Mouse (Mus musculus) C2C12 (cell line): Measurements from ENCODE around the gene Gm20388. TPM values are rescaled to one million over a fixed set of nuclear protein-coding genes. Genes with fewer than 3 reads are reported as not detected.

Experiments used
- H3K27me3 ChIP-seq: one replicate; pipeline ENCODE4 v1.6.1; 2011; ENCODE audit not compliant: control insufficient read depth, insufficient read depth, insufficient read length
- H3K36me3 ChIP-seq: one replicate; pipeline ENCODE4 v1.6.1; 2011; ENCODE audit not compliant: control insufficient read depth, insufficient read depth
- H3K4me3 ChIP-seq: one replicate; pipeline ENCODE4 v1.5.1; 2011; ENCODE audit warnings: mild to moderate bottlenecking, control low read depth; ENCODE audit not compliant: poor library complexity, insufficient read depth, severe bottlenecking
- H3K79me2 ChIP-seq: one replicate; pipeline ENCODE4 v1.6.1; 2011; ENCODE audit not compliant: control insufficient read depth, insufficient read depth
- H3K79me3 ChIP-seq: one replicate; pipeline ENCODE4 v1.6.1; 2011; ENCODE audit warnings: low read depth, control low read depth
- H3ac ChIP-seq: one replicate; pipeline ENCODE3; 2011; ENCODE audit warnings: low read depth; ENCODE audit not compliant: control insufficient read depth, insufficient read length
- CEBPB ChIP-seq: IDR thresholded peaks from one replicate; pipeline ENCODE4 v1.6.1; 2011; ENCODE audit warnings: low read depth, mild to moderate bottlenecking, control low read depth, moderate library complexity
- CTCF ChIP-seq: IDR thresholded peaks from one replicate; pipeline ENCODE4 v1.5.1; 2011; ENCODE audit not compliant: control insufficient read depth, insufficient read depth, insufficient read length
- FOSL1 ChIP-seq: IDR thresholded peaks from one replicate; pipeline ENCODE4 v1.8.0; 2011; ENCODE audit warnings: mild to moderate bottlenecking, low read length; ENCODE audit not compliant: poor library complexity, insufficient read depth, severe bottlenecking
- MAX ChIP-seq: IDR thresholded peaks from one replicate; pipeline ENCODE4 v1.6.1; 2011; ENCODE audit warnings: mild to moderate bottlenecking, control low read depth
- MYOD1 ChIP-seq: IDR thresholded peaks from one replicate; pipeline ENCODE4 v1.6.1; 2011; ENCODE audit warnings: low read depth; ENCODE audit not compliant: control insufficient read depth, insufficient read length
- MYOG ChIP-seq: IDR thresholded peaks from one replicate; pipeline ENCODE4 v1.6.1; 2011; ENCODE audit not compliant: control insufficient read depth, insufficient read length; ENCODE audit errors: extremely low read depth
- USF1 ChIP-seq: IDR thresholded peaks from one replicate; pipeline ENCODE4 v1.6.1; 2011; ENCODE audit warnings: low read depth, mild to moderate bottlenecking, control low read depth, moderate library complexity
- polyA plus RNA-seq: library from polyadenylated mRNA; unstranded; fragments of >200 nt; fragmentation: generic; extraction: Trizol; gene quantifications from one replicate; pipeline ENCODE4 v1.2.1, GENCODE M21; 2012; ENCODE audit warnings: missing spikeins

The Gm20388 gene
- polyA plus RNA-seq, 1 experiment, result 15.0 TPM

- Histone ChIP-seq H3K27me3 (peaks cover 4% of the 10 kb centered on the region), H3K79me3 (no peaks in the 10 kb centered on the region), H3K36me3 (no peaks in the 10 kb centered on the region), H3K4me3 (no peak overlapping the region), H3K79me2 (no peaks in the 10 kb centered on the region), H3ac (no peak overlapping the region)
- no peak for TF ChIP-seq CEBPB
- no peak for TF ChIP-seq USF1
- TF ChIP-seq MYOD1, result no peak
- no peak for TF ChIP-seq MYOG
- TF ChIP-seq MAX, result no peak
- no peak for TF ChIP-seq CTCF
These were observed 1768.1 kb downstream of the Gm20388 start for GRCm38 (mm10) chr8:121678696-121679095.

- H3K79me2 ChIP-seq, result no peaks in the 10 kb centered on the region
- H3K79me3 ChIP-seq, result no peaks in the 10 kb centered on the region
- TF ChIP-seq USF1, result no peak
- H3ac ChIP-seq, result no peak overlapping the region
- H3K4me3 ChIP-seq, result no peak overlapping the region
- peaks cover 4% of the 10 kb centered on the region for H3K27me3 ChIP-seq
- no peaks in the 10 kb centered on the region for H3K36me3 ChIP-seq
These were observed 1770.3 kb downstream of the Gm20388 start for GRCm38 (mm10) chr8:121680896-121681295.

- TF ChIP-seq CEBPB, result no peak
- TF ChIP-seq CTCF, result no peak
- TF ChIP-seq FOSL1, result no peak
- no peak for TF ChIP-seq MAX
- no peak for TF ChIP-seq MYOD1
- TF ChIP-seq MYOG, result no peak
- no peak for TF ChIP-seq USF1
- H3K27me3 ChIP-seq, result peaks cover 4% of the 10 kb centered on the region
- H3K79me3 ChIP-seq, result no peaks in the 10 kb centered on the region
- no peaks in the 10 kb centered on the region for H3K79me2 ChIP-seq
- H3ac ChIP-seq, result no peak overlapping the region
- H3K36me3 ChIP-seq, result no peaks in the 10 kb centered on the region
- no peak overlapping the region for H3K4me3 ChIP-seq
These were observed 1770.8 kb downstream of the Gm20388 start for GRCm38 (mm10) chr8:121681457-121681856.

- no peak for TF ChIP-seq MYOG
- peak; percentile 12 for TF ChIP-seq MAX
- peak; percentile 24 for TF ChIP-seq FOSL1
- no peak for TF ChIP-seq CTCF
- no peak for TF ChIP-seq CEBPB
- no peak for TF ChIP-seq USF1
- TF ChIP-seq MYOD1, result peak; percentile 9
- Histone ChIP-seq H3K36me3 (no peaks in the 10 kb centered on the region), H3K79me2 (no peaks in the 10 kb centered on the region), H3ac (no peak overlapping the region), H3K27me3 (peaks cover 4% of the 10 kb centered on the region), H3K79me3 (no peaks in the 10 kb centered on the region), H3K4me3 (no peak overlapping the region)
These were observed 1772.6 kb downstream of the Gm20388 start for GRCm38 (mm10) chr8:121683083-121683832.

- TF ChIP-seq CTCF, result peak; percentile 76
- no peak for TF ChIP-seq USF1
- no peaks in the 10 kb centered on the region for H3K36me3 ChIP-seq
- no peaks in the 10 kb centered on the region for H3K27me3 ChIP-seq
- H3K4me3 ChIP-seq, result no peak overlapping the region
- H3ac ChIP-seq, result no peak overlapping the region
- no peaks in the 10 kb centered on the region for H3K79me2 ChIP-seq
- H3K79me3 ChIP-seq, result no peaks in the 10 kb centered on the region
These were observed 1774.8 kb downstream of the Gm20388 start for GRCm38 (mm10) chr8:121685419-121685818.

- Histone ChIP-seq H3K27me3 (no peaks in the 10 kb centered on the region), H3K79me2 (no peaks in the 10 kb centered on the region), H3K79me3 (no peaks in the 10 kb centered on the region), H3ac (no peak overlapping the region), H3K36me3 (no peaks in the 10 kb centered on the region), H3K4me3 (no peak overlapping the region)
- no peak for TF ChIP-seq MYOG
- TF ChIP-seq USF1, result no peak
- no peak for TF ChIP-seq CTCF
- no peak for TF ChIP-seq CEBPB
- no peak for TF ChIP-seq FOSL1
- no peak for TF ChIP-seq MAX
- no peak for TF ChIP-seq MYOD1
These were observed 1777.0 kb downstream of the Gm20388 start for GRCm38 (mm10) chr8:121687455-121688161.
